In the genomic region with DNA sequence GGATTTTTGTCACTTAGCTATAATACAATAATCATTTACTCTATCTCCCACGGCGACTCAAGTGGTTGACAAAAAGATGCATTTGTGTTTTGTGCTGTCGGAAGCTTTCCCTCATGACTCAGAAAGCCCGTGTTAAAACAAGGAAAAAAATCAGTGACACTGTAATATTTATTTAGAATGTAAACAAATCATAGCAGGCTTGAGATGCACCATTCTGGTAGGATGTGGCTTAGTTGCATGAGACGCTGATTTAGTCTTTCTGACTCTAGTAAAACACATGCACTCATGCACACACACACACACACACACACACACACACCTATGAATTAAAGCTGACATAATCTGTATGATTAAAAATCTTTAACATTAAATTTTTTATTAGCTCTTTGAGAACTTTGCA, we compare ENCODE assay signal across 22 mouse cellular contexts.
DNase-seq lines count a peak whose midpoint lies in the region; ATAC-seq and TF ChIP-seq lines count a peak whose summit lies in the region.
"Had no signal": no experiment of that assay in that cellular context is flagged by ENCODE, and none has a peak within 500 bp of the region (broad histone marks: within the 10 kb centered on the region; RNA-seq: fewer than 3 reads in every experiment).

No protein-coding gene starts in this region.

- ATAC-seq in lung, embryonic 14.5 days (ENCODE audit: insufficient read depth): 0 out of 2 replicates have a peak, but pooled peaks have one; percentile 24
- peak; percentile 60; the same call in 1 of the 2 replicates for ATAC-seq in lung, embryonic 16.5 days (ENCODE audit: low read depth)
- ATAC-seq in lung, postnatal 0 days: no peak
- ATAC-seq in midbrain, embryonic 11.5 days (ENCODE audit: low FRiP score): no peak
- no peak for ATAC-seq in midbrain, postnatal 0 days (ENCODE audit: low FRiP score)
- ATAC-seq: activated CD4-positive, CD25-positive, alpha-beta regulatory T cell, adult 4 months; CD4-positive, CD25-positive, alpha-beta regulatory T cell, adult 4 months; Patski had no signal

- TF ChIP-seq EP300 in lung, postnatal 0 days (IDR thresholded peaks at IDR 0.05): no peak

- H3K27ac ChIP-seq in lung, embryonic 14.5 days (ENCODE audit: low read depth): no peak overlapping the region
- no peak overlapping the region for H3K27ac ChIP-seq in lung, embryonic 16.5 days (ENCODE audit: low read length)
- H3K27ac ChIP-seq in lung, postnatal 0 days (ENCODE audit: low read length): no peak overlapping the region
- no peak overlapping the region for H3K27ac ChIP-seq in midbrain, embryonic 11.5 days (ENCODE audit: low read depth, low read length)
- no peak overlapping the region for H3K27ac ChIP-seq in midbrain, postnatal 0 days (ENCODE audit: low read depth, low read length)

- WGBS in lung, embryonic 14.5 days: 35% methylated on average over 5 of the region's 5 CpGs
- 36% methylated on average over 5 of the region's 5 CpGs for WGBS in lung, adult 2 months
- WGBS in lung, embryonic 16.5 days: 35% methylated on average over 5 of the region's 5 CpGs
- 35% methylated on average over 5 of the region's 5 CpGs for WGBS in lung, postnatal 0 days
- 86% methylated on average over 5 of the region's 5 CpGs for WGBS in midbrain, embryonic 11.5 days
- 80% methylated on average over 5 of the region's 5 CpGs for WGBS in midbrain, postnatal 0 days

- no peaks in the 10 kb centered on the region for H3K9me3 ChIP-seq in lung, embryonic 14.5 days (ENCODE audit: low read depth, low read length)
- no peaks in the 10 kb centered on the region for H3K9me3 ChIP-seq in lung, embryonic 16.5 days (ENCODE audit: control insufficient read depth, low read length)
- H3K9me3 ChIP-seq in lung, postnatal 0 days (ENCODE audit: low read length): no peaks in the 10 kb centered on the region
- no peaks in the 10 kb centered on the region for H3K9me3 ChIP-seq in midbrain, embryonic 11.5 days (ENCODE audit: control insufficient read depth, low read length)
- H3K9me3 ChIP-seq in midbrain, postnatal 0 days (ENCODE audit: low read length): no peaks in the 10 kb centered on the region
- H3K9me3 ChIP-seq: G1E had no signal

- no peak for TF ChIP-seq POLR2A in lung, adult 2 months (IDR thresholded peaks at IDR 0.05; ENCODE audit: borderline replicate concordance, extremely low read depth, low read depth, low read length)

- TF ChIP-seq CTCF in lung, embryonic 14.5 days (IDR thresholded peaks at IDR 0.05; ENCODE audit: low read depth): no peak
- TF ChIP-seq CTCF in lung, adult 2 months (IDR thresholded peaks at IDR 0.05; ENCODE audit: insufficient read depth, low read length): no peak
- no peak for TF ChIP-seq CTCF in lung, postnatal 0 days (IDR thresholded peaks at IDR 0.05)
- TF ChIP-seq CTCF in midbrain, postnatal 0 days (IDR thresholded peaks at IDR 0.05): no peak

- H3K36me3 ChIP-seq in lung, embryonic 14.5 days (ENCODE audit: insufficient read depth): no peaks in the 10 kb centered on the region
- H3K36me3 ChIP-seq in lung, embryonic 16.5 days (ENCODE audit: control insufficient read depth, insufficient read depth, low read length): no peaks in the 10 kb centered on the region
- H3K36me3 ChIP-seq in lung, postnatal 0 days (ENCODE audit: insufficient read depth, low read length): no peaks in the 10 kb centered on the region
- no peaks in the 10 kb centered on the region for H3K36me3 ChIP-seq in midbrain, embryonic 11.5 days (ENCODE audit: control insufficient read depth, insufficient read depth, low read length)
- no peaks in the 10 kb centered on the region for H3K36me3 ChIP-seq in midbrain, postnatal 0 days (ENCODE audit: insufficient read depth, low read length)
- H3K36me3 ChIP-seq: G1E had no signal

- no peak overlapping the region for H3K4me3 ChIP-seq in lung, embryonic 14.5 days (ENCODE audit: low read depth, low read length)
- no peak overlapping the region for H3K4me3 ChIP-seq in lung, adult 2 months (replicated peaks; ENCODE audit: extremely low read depth, low read depth, low read length)
- H3K4me3 ChIP-seq in lung, embryonic 16.5 days (ENCODE audit: low read length): no peak overlapping the region
- H3K4me3 ChIP-seq in lung, postnatal 0 days (ENCODE audit: low read depth, low read length): no peak overlapping the region
- H3K4me3 ChIP-seq in midbrain, embryonic 11.5 days (ENCODE audit: low read depth, low read length): no peak overlapping the region
- H3K4me3 ChIP-seq in midbrain, postnatal 0 days (ENCODE audit: low read depth, low read length): no peak overlapping the region

- no peak overlapping the region for H3K4me2 ChIP-seq in lung, embryonic 14.5 days
- no peak overlapping the region for H3K4me2 ChIP-seq in lung, embryonic 16.5 days (ENCODE audit: low read depth, low read length)
- H3K4me2 ChIP-seq in lung, postnatal 0 days (replicated peaks; ENCODE audit: low read depth, low read length): no peak overlapping the region
- H3K4me2 ChIP-seq in midbrain, embryonic 11.5 days: no peak overlapping the region
- H3K4me2 ChIP-seq in midbrain, postnatal 0 days (ENCODE audit: low read depth, low read length, poor library complexity, severe bottlenecking): no peak overlapping the region

- no peak overlapping the region for H3K9ac ChIP-seq in lung, embryonic 14.5 days
- no peak overlapping the region for H3K9ac ChIP-seq in lung, embryonic 16.5 days (ENCODE audit: low read length)
- no peak overlapping the region for H3K9ac ChIP-seq in lung, postnatal 0 days (replicated peaks; ENCODE audit: low read depth)
- H3K9ac ChIP-seq in midbrain, embryonic 11.5 days (ENCODE audit: low read length): no peak overlapping the region
- H3K9ac ChIP-seq in midbrain, postnatal 0 days (replicated peaks; ENCODE audit: low read length, poor library complexity, severe bottlenecking): no peak overlapping the region

- H3K27me3 ChIP-seq in lung, embryonic 14.5 days (ENCODE audit: insufficient read depth, low read length): no peaks in the 10 kb centered on the region
- no peaks in the 10 kb centered on the region for H3K27me3 ChIP-seq in lung, embryonic 16.5 days (ENCODE audit: control insufficient read depth, insufficient read depth, low read depth, low read length)
- no peaks in the 10 kb centered on the region for H3K27me3 ChIP-seq in lung, postnatal 0 days (replicated peaks; ENCODE audit: insufficient read depth, low read length)
- no peaks in the 10 kb centered on the region for H3K27me3 ChIP-seq in midbrain, embryonic 11.5 days (ENCODE audit: control insufficient read depth, insufficient read depth, low read length)
- no peaks in the 10 kb centered on the region for H3K27me3 ChIP-seq in midbrain, postnatal 0 days (ENCODE audit: insufficient read depth, low read length)
- H3K27me3 ChIP-seq: CH12.LX, Patski had no signal

- H3K4me1 ChIP-seq in lung, embryonic 14.5 days (ENCODE audit: insufficient read depth): no peaks in the 10 kb centered on the region
- H3K4me1 ChIP-seq in lung, adult 2 months (ENCODE audit: control insufficient read depth, insufficient read depth, low read length): no peaks in the 10 kb centered on the region
- no peaks in the 10 kb centered on the region for H3K4me1 ChIP-seq in lung, embryonic 16.5 days (replicated peaks; ENCODE audit: control insufficient read depth, insufficient read depth, low read length)
- H3K4me1 ChIP-seq in lung, postnatal 0 days (ENCODE audit: insufficient read depth, low read depth, low read length): no peaks in the 10 kb centered on the region
- no peaks in the 10 kb centered on the region for H3K4me1 ChIP-seq in midbrain, embryonic 11.5 days (ENCODE audit: control insufficient read depth, insufficient read depth, low read length)
- no peaks in the 10 kb centered on the region for H3K4me1 ChIP-seq in midbrain, postnatal 0 days (ENCODE audit: insufficient read depth, low read length)

- DNase-seq in lung, embryonic 14.5 days: peak; percentile 64
- no peak for DNase-seq in lung, adult 2 months
- no peak for DNase-seq in lung, postnatal 36 days
- DNase-seq in lung, postnatal 0 days (ENCODE audit: low spot score): peak; percentile 13
- no peak for DNase-seq in lung, postnatal 14 days
- peak; percentile 54 for DNase-seq in midbrain, embryonic 11.5 days (ENCODE audit: low spot score, missing footprints)
- no peak for DNase-seq in midbrain, postnatal 0 days (ENCODE audit: low spot score)
- DNase-seq: adrenal gland, adult 2 months; adrenal gland, adult 8-10 months; adrenal gland, postnatal 10 days; adrenal gland, postnatal 14 days; adrenal gland, postnatal 25 days; adrenal gland, postnatal 36 days; B cell, adult 2 months; cerebellum, adult 11 months; cerebellum, adult 11-12 months had no signal

Comparison
In these comparisons a context has a peak if more than half of its experiments do, and no peak if none do; other contexts are left out.
1. ATAC-seq: peak in lung, embryonic 14.5 days (single experiment) and lung, embryonic 16.5 days (single experiment); none in lung, postnatal 0 days (single experiment), midbrain, embryonic 11.5 days (single experiment) and midbrain, postnatal 0 days (single experiment).
2. DNase-seq: peak in lung, embryonic 14.5 days (single experiment), lung, postnatal 0 days (single experiment) and midbrain, embryonic 11.5 days (single experiment); none in lung, adult 2 months (single experiment), lung, postnatal 36 days (single experiment), lung, postnatal 14 days (single experiment) and midbrain, postnatal 0 days (single experiment).